Mouse (Mus musculus) brain, embryonic 14.5 days (tissue): ENCODE results near the gene Nhej1.

Source experiments
- CTCF ChIP-seq: fragments of 200-500 bp; IDR thresholded peaks from 2 replicates; pipeline ENCODE4 v1.5.1; 2012; ENCODE audit warnings: inconsistent platforms, mild to moderate bottlenecking, moderate library complexity, borderline replicate concordance; ENCODE audit not compliant: insufficient read depth, insufficient read length; ENCODE audit errors: extremely low read depth
- POLR2A ChIP-seq: fragments of 200-500 bp; IDR thresholded peaks from 2 replicates; pipeline ENCODE4 v1.6.1; 2012; ENCODE audit warnings: mild to moderate bottlenecking, inconsistent platforms, borderline replicate concordance; ENCODE audit not compliant: poor library complexity, insufficient read depth, insufficient read length, severe bottlenecking; ENCODE audit errors: extremely low read depth

- TF ChIP-seq CTCF (no peak), POLR2A (no peak)
Measured at GRCm38 (mm10) chr1:74935402-74935801, 189.6 kb downstream of the Nhej1 start, which contains the start of gene Cfap65.
